Mouse (Mus musculus) thymus, postnatal 0 days (tissue): ENCODE data around the gene AI413582. TPM values are rescaled to one million over a fixed set of nuclear protein-coding genes. Genes with fewer than 3 reads are reported as not detected.

Experiments used
- DNase-seq: peaks from one replicate; pipeline ENCODE4 v3.0.0-alpha.2; 2015; ENCODE audit warnings: low spot score
- polyA plus RNA-seq: library from polyadenylated mRNA; unstranded; fragments of >200 nt; fragmentation: Nextera tagmentation; extraction: Ambion mirVana; gene quantifications from 2 replicates; pipeline ENCODE4 v1.2.1, GENCODE M21; 2015

AI413582 gene
- polyA plus RNA-seq, 1 experiment from 2014 or later: 109 TPM

- DNase-seq: no peak
Measured at GRCm38 (mm10) chr17:27521303-27521702, 44.3 kb downstream of the AI413582 start, which contains the start of gene Grm4. Grm4 (minus strand) TSS chr17:27521403.

- DNase-seq: peak; percentile 66
Measured at GRCm38 (mm10) chr17:27520557-27520956, 45.0 kb downstream of the AI413582 start.

- no peak for DNase-seq
Measured at GRCm38 (mm10) chr17:27518700-27519595, 46.6 kb downstream of the AI413582 start.

GRCm38 (mm10) chr17:27518296-27518695 is 47.3 kb downstream of the AI413582 start:
- DNase-seq: no peak

GRCm38 (mm10) chr17:27513916-27514762 is 51.4 kb downstream of the AI413582 start:
- peak; percentile 52 for DNase-seq

Other genes starting within 250 kb of the AI413582 start
- gene Grm4, start 44.4 kb downstream of the AI413582 start, polyA plus RNA-seq: 0.69 and 0.78 TPM in 2 replicates
- 356 and 471 TPM in 2 replicates for gene Hmga1, start 9.3 kb downstream of the AI413582 start, polyA plus RNA-seq
- gene Nudt3, start 57.7 kb upstream of the AI413582 start, polyA plus RNA-seq: 80.5 and 87.8 TPM in 2 replicates
- not detected in 2 replicates for gene RPS10-NUDT3, start 69.5 kb upstream of the AI413582 start, polyA plus RNA-seq
- gene Rps10, start 70.9 kb upstream of the AI413582 start, polyA plus RNA-seq: 1,579 and 1,606 TPM in 2 replicates
- 19.8 and 20.1 TPM in 2 replicates for gene Pacsin1, start 89.8 kb upstream of the AI413582 start, polyA plus RNA-seq
- 0.66 and 0.99 TPM in 2 replicates for gene Spdef, start 163.2 kb upstream of the AI413582 start, polyA plus RNA-seq